Mouse (Mus musculus): ENCODE data around the gene Dpep2nb.

DNA sequence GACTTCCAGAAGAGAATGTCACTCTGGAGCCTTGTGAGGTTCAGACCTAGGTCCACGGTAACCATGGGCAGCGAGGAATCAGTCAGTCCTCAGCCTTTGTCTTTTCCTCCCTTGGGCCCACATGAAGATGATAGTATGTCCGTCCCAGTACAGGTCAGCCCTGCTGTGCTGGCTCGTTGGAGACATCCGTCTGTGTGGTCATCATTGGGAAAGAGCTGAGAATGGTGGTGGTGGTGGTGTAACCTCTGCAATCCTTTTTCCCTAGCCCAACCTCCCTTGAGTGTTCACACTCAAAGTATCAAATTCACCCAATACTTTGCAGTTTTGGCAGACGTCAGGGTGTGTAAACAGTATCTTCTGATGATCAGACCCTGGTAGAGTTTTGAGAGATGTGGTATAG, 44.1 kb upstream of the Dpep2nb start:
- no peak for TF ChIP-seq POLR2A (IDR thresholded peaks at IDR 0.05; ENCODE audit: insufficient read depth, low read depth, low read length)
- no peak for TF ChIP-seq CTCF (IDR thresholded peaks at IDR 0.05; ENCODE audit: insufficient read depth, low read depth, low read length)
